Mouse (Mus musculus): ENCODE results near the gene Arid5a. TPM values are rescaled to one million over a fixed set of nuclear protein-coding genes. Genes with fewer than 3 reads are reported as not detected.

The Arid5a gene
- polyA plus RNA-seq, 1 experiment from 2014 or later = 2.9 TPM

DNA sequence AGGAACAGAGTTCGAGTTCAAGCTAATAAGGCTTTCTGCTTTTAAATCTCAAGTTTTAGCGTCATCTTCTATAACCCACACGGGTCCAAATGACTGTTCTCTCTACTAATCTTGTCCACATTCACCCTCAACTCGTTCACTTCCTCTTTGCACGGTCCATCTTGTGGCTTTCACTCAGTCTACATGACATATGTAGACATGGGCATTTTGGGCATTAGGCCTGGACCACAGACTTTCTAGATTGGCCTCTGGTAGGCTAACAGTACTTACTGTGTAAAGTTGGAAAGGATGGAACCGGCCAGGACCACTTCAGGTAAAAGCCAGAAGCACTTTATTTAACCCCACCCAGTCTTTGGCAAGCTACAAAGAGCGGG, 425 bp upstream of the Arid5a start:
- 67% methylated on average over 7 of the region's 7 CpGs for WGBS
- peaks cover 9% of the 10 kb centered on the region for H3K4me1 ChIP-seq (ENCODE audit: control insufficient read depth, insufficient read depth, low read length)
- H3K4me3 ChIP-seq (ENCODE audit: low read depth, low read length) = no peak overlapping the region
- 0 out of 2 replicates have a peak, but pooled peaks cover 3% of the 10 kb centered on the region for H3K27me3 ChIP-seq (ENCODE audit: control insufficient read depth, insufficient read depth, low read length)
- H3K4me2 ChIP-seq (replicated peaks; ENCODE audit: low read depth, low read length) = no peak overlapping the region
- H3K9ac ChIP-seq (replicated peaks; ENCODE audit: low read depth, low read length) = no peak overlapping the region
- H3K27ac ChIP-seq (ENCODE audit: low read length) = no peak overlapping the region
- H3K9me3 ChIP-seq (ENCODE audit: control insufficient read depth, low read depth, low read length) = no peaks in the 10 kb centered on the region
- ATAC-seq (ENCODE audit: insufficient number of reproducible peaks, insufficient read depth, low FRiP score, low read depth) = no peak
- no peaks in the 10 kb centered on the region for H3K36me3 ChIP-seq (ENCODE audit: control insufficient read depth, insufficient read depth, low read length)

GRCm38 (mm10) chr1:36308451-36308901, 943 bp downstream of the Arid5a start:
- no peak for ATAC-seq (ENCODE audit: insufficient number of reproducible peaks, insufficient read depth, low FRiP score, low read depth)
- WGBS = 9% methylated on average over 12 of the region's 12 CpGs

DNA sequence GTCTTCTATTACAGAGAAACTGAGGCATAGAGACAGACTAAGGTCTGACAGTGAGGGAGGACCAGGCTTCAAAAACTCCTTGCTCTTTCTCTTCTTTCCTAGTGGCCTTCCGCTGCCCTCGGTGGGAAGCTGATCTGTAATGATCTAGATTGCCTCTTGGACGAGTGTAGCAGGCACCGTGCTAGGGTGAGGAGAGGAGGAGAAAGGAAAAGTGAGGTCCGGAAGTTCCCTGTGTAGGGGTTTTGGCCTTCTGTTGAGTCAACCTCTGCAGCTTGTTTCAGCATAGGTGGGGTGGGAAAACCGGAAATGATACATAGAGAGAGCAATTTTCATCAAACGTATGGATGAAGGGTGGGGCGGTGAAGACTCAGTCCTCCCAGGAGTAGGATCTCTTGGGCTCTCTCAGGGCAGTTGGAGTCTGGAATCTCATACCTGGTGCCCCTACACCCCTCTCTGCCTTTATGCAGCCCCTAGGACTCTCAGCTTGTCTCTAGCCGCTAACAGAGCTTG, 1.5 kb downstream of the Arid5a start:
- ATAC-seq (ENCODE audit: insufficient number of reproducible peaks, insufficient read depth, low FRiP score, low read depth) = no peak
- Histone ChIP-seq H3K36me3 (ENCODE audit: control insufficient read depth, insufficient read depth, low read length) (no peaks in the 10 kb centered on the region), H3K4me2 (replicated peaks; ENCODE audit: low read depth, low read length) (peak overlapping the region; percentile 95), H3K4me3 (ENCODE audit: low read depth, low read length) (no peak overlapping the region), H3K9ac (replicated peaks; ENCODE audit: low read depth, low read length) (no peak overlapping the region), H3K27me3 (ENCODE audit: control insufficient read depth, insufficient read depth, low read length) (0 out of 2 replicates have a peak, but pooled peaks cover under 1% of the 10 kb centered on the region), H3K9me3 (ENCODE audit: control insufficient read depth, low read depth, low read length) (no peaks in the 10 kb centered on the region), H3K27ac (ENCODE audit: low read length) (no peak overlapping the region), H3K4me1 (ENCODE audit: control insufficient read depth, insufficient read depth, low read length) (peaks cover 6% of the 10 kb centered on the region)
- WGBS = 69% methylated on average over 9 of the region's 9 CpGs

More at GRCm38 (mm10) chr1:36308451-36308901, 943 bp downstream of the Arid5a start:
- H3K9ac ChIP-seq (replicated peaks; ENCODE audit: low read depth, low read length) = peak overlapping the region; percentile 52; the same call in 1 of the 2 replicates
- H3K27ac ChIP-seq (ENCODE audit: low read length) = no peak overlapping the region
- H3K36me3 ChIP-seq (ENCODE audit: control insufficient read depth, insufficient read depth, low read length) = no peaks in the 10 kb centered on the region
- no peaks in the 10 kb centered on the region for H3K9me3 ChIP-seq (ENCODE audit: control insufficient read depth, low read depth, low read length)
- H3K4me2 ChIP-seq (replicated peaks; ENCODE audit: low read depth, low read length) = peak overlapping the region; percentile 95
- H3K4me1 ChIP-seq (ENCODE audit: control insufficient read depth, insufficient read depth, low read length) = peaks cover 6% of the 10 kb centered on the region
- H3K27me3 ChIP-seq (ENCODE audit: control insufficient read depth, insufficient read depth, low read length) = 0 out of 2 replicates have a peak, but pooled peaks cover 3% of the 10 kb centered on the region
- peak overlapping the region; percentile 58 for H3K4me3 ChIP-seq (ENCODE audit: low read depth, low read length)

DNA sequence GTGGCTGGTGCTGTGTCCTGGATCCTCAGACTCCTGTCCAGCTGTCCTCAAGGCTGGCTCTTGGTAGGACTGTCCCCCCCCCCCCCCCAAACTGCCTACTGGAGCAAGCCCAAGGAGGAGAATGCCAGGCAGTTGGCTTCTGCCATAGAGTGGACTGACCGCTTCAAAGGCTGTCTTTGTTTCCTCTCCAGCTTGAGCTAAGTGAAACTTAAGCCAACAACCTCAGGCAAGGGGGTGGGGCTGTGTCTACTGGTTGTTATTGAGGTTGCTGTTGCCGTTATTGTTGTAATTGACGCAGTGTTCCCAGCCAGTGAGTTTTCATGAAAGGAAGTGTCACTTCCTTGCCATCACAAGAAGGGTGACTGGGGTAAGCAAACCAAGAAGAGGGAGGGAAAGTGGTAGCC, 2.0 kb downstream of the Arid5a start:
- WGBS = 42% methylated on average over 3 of the region's 3 CpGs

GRCm38 (mm10) chr1:36314959-36315775, 7.6 kb downstream of the Arid5a start:
- Histone ChIP-seq H3K9ac (replicated peaks; ENCODE audit: low read depth, low read length) (no peak overlapping the region), H3K27me3 (ENCODE audit: control insufficient read depth, insufficient read depth, low read length) (no peaks in the 10 kb centered on the region), H3K4me1 (ENCODE audit: control insufficient read depth, insufficient read depth, low read length) (no peaks in the 10 kb centered on the region), H3K36me3 (ENCODE audit: control insufficient read depth, insufficient read depth, low read length) (no peaks in the 10 kb centered on the region), H3K9me3 (ENCODE audit: control insufficient read depth, low read depth, low read length) (no peaks in the 10 kb centered on the region), H3K27ac (ENCODE audit: low read length) (no peak overlapping the region), H3K4me2 (replicated peaks; ENCODE audit: low read depth, low read length) (no peak overlapping the region), H3K4me3 (ENCODE audit: low read depth, low read length) (no peak overlapping the region)
- ATAC-seq (ENCODE audit: insufficient number of reproducible peaks, insufficient read depth, low FRiP score, low read depth) = no peak
- WGBS = 87% methylated on average over 11 of the region's 11 CpGs

More for the DNA sequence above, 2.0 kb downstream of the Arid5a start:
- Histone ChIP-seq H3K4me3 (ENCODE audit: low read depth, low read length) (no peak overlapping the region), H3K27me3 (ENCODE audit: control insufficient read depth, insufficient read depth, low read length) (no peaks in the 10 kb centered on the region), H3K4me2 (replicated peaks; ENCODE audit: low read depth, low read length) (peak overlapping the region; percentile 95; the same call in 1 of the 2 replicates), H3K27ac (ENCODE audit: low read length) (no peak overlapping the region), H3K9ac (replicated peaks; ENCODE audit: low read depth, low read length) (no peak overlapping the region), H3K9me3 (ENCODE audit: control insufficient read depth, low read depth, low read length) (no peaks in the 10 kb centered on the region), H3K36me3 (ENCODE audit: control insufficient read depth, insufficient read depth, low read length) (no peaks in the 10 kb centered on the region), H3K4me1 (ENCODE audit: control insufficient read depth, insufficient read depth, low read length) (peaks cover 6% of the 10 kb centered on the region)
- ATAC-seq (ENCODE audit: insufficient number of reproducible peaks, insufficient read depth, low FRiP score, low read depth) = no peak

- H3K27ac ChIP-seq (ENCODE audit: low read length) = no peak overlapping the region
- H3K36me3 ChIP-seq (ENCODE audit: control insufficient read depth, insufficient read depth, low read length) = no peaks in the 10 kb centered on the region
- WGBS = 88% methylated on average over 2 of the region's 2 CpGs
- ATAC-seq (ENCODE audit: insufficient number of reproducible peaks, insufficient read depth, low FRiP score, low read depth) = no peak
- no peaks in the 10 kb centered on the region for H3K9me3 ChIP-seq (ENCODE audit: control insufficient read depth, low read depth, low read length)
- no peak overlapping the region for H3K9ac ChIP-seq (replicated peaks; ENCODE audit: low read depth, low read length)
- no peaks in the 10 kb centered on the region for H3K4me1 ChIP-seq (ENCODE audit: control insufficient read depth, insufficient read depth, low read length)
- no peak overlapping the region for H3K4me3 ChIP-seq (ENCODE audit: low read depth, low read length)
- H3K4me2 ChIP-seq (replicated peaks; ENCODE audit: low read depth, low read length) = no peak overlapping the region
- no peaks in the 10 kb centered on the region for H3K27me3 ChIP-seq (ENCODE audit: control insufficient read depth, insufficient read depth, low read length)
Observed at GRCm38 (mm10) chr1:36315776-36316100, 8.2 kb downstream of the Arid5a start.

- H3K9ac ChIP-seq (replicated peaks; ENCODE audit: low read depth, low read length) = no peak overlapping the region
- H3K4me1 ChIP-seq (ENCODE audit: control insufficient read depth, insufficient read depth, low read length) = no peaks in the 10 kb centered on the region
- no peak overlapping the region for H3K27ac ChIP-seq (ENCODE audit: low read length)
- H3K4me2 ChIP-seq (replicated peaks; ENCODE audit: low read depth, low read length) = no peak overlapping the region
- H3K9me3 ChIP-seq (ENCODE audit: control insufficient read depth, low read depth, low read length) = no peaks in the 10 kb centered on the region
- WGBS = 78% methylated on average over 2 of the region's 2 CpGs
- H3K36me3 ChIP-seq (ENCODE audit: control insufficient read depth, insufficient read depth, low read length) = no peaks in the 10 kb centered on the region
- no peak for ATAC-seq (ENCODE audit: insufficient number of reproducible peaks, insufficient read depth, low FRiP score, low read depth)
- no peaks in the 10 kb centered on the region for H3K27me3 ChIP-seq (ENCODE audit: control insufficient read depth, insufficient read depth, low read length)
- H3K4me3 ChIP-seq (ENCODE audit: low read depth, low read length) = no peak overlapping the region
Observed at GRCm38 (mm10) chr1:36321164-36321563, 13.6 kb downstream of the Arid5a start.

DNA sequence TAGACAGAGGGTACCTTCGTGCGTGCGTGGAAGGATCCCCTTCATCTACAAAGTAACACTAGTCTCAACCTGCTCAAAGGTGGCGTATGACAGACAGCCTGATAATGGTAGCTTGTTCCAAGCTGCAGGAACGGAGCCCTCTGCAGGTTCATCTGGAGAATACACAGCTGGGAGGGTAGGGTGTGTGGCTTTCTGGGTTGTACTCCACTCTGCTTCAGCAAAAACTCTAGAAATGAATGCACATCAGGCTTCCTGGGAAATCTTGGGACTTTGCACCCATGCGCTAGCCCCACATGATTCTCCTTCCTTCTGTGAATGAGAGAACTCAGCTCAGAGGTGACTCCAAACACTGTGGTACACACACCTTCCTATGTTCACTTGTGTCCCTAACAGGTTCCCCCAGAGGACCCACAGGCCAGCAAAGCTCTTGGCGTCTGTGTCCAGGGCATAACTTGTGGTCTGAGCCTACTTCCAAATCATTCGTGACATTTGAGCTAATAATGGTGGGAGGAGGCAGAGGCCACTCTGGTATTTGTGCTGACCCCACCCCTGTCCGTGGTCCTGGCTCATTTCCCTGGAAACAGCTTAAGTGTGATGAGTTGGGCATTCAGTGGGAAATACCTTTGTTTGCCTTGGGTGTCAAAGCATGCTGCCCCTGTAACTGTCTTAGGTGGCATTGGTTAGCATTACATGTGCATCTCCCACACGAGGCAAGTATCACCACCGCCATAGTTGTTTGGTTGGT, 14.5 kb downstream of the Arid5a start:
- H3K27me3 ChIP-seq (ENCODE audit: control insufficient read depth, insufficient read depth, low read length) = no peaks in the 10 kb centered on the region
- no peak overlapping the region for H3K9ac ChIP-seq (replicated peaks; ENCODE audit: low read depth, low read length)
- H3K4me3 ChIP-seq (ENCODE audit: low read depth, low read length) = no peak overlapping the region
- no peaks in the 10 kb centered on the region for H3K36me3 ChIP-seq (ENCODE audit: control insufficient read depth, insufficient read depth, low read length)
- no peak overlapping the region for H3K27ac ChIP-seq (ENCODE audit: low read length)
- H3K9me3 ChIP-seq (ENCODE audit: control insufficient read depth, low read depth, low read length) = no peaks in the 10 kb centered on the region
- no peaks in the 10 kb centered on the region for H3K4me1 ChIP-seq (ENCODE audit: control insufficient read depth, insufficient read depth, low read length)
- 70% methylated on average over 11 of the region's 11 CpGs for whole genome bisulfite sequencing
- ATAC-seq (ENCODE audit: insufficient number of reproducible peaks, insufficient read depth, low FRiP score, low read depth) = no peak
- H3K4me2 ChIP-seq (replicated peaks; ENCODE audit: low read depth, low read length) = no peak overlapping the region
